Mouse (Mus musculus) C2C12 (cell line): Measurements from ENCODE around the gene Srbd1. TPM values are rescaled to one million over a fixed set of nuclear protein-coding genes. Genes with fewer than 3 reads are reported as not detected.

ENCODE experiments used
- H3K27me3 ChIP-seq: one replicate; pipeline ENCODE4 v1.6.1; 2011; ENCODE audit not compliant: control insufficient read depth, insufficient read depth, insufficient read length
- H3K36me3 ChIP-seq: one replicate; pipeline ENCODE4 v1.6.1; 2011; ENCODE audit not compliant: control insufficient read depth, insufficient read depth
- H3K4me3 ChIP-seq: one replicate; pipeline ENCODE4 v1.5.1; 2011; ENCODE audit warnings: mild to moderate bottlenecking, control low read depth; ENCODE audit not compliant: poor library complexity, insufficient read depth, severe bottlenecking
- H3K79me2 ChIP-seq: one replicate; pipeline ENCODE4 v1.6.1; 2011; ENCODE audit not compliant: control insufficient read depth, insufficient read depth
- H3K79me3 ChIP-seq: one replicate; pipeline ENCODE4 v1.6.1; 2011; ENCODE audit warnings: low read depth, control low read depth
- H3ac ChIP-seq: one replicate; pipeline ENCODE3; 2011; ENCODE audit warnings: low read depth; ENCODE audit not compliant: control insufficient read depth, insufficient read length
- CEBPB ChIP-seq: IDR thresholded peaks from one replicate; pipeline ENCODE4 v1.6.1; 2011; ENCODE audit warnings: low read depth, mild to moderate bottlenecking, control low read depth, moderate library complexity
- CTCF ChIP-seq: IDR thresholded peaks from one replicate; pipeline ENCODE4 v1.5.1; 2011; ENCODE audit not compliant: control insufficient read depth, insufficient read depth, insufficient read length
- FOSL1 ChIP-seq: IDR thresholded peaks from one replicate; pipeline ENCODE4 v1.8.0; 2011; ENCODE audit warnings: mild to moderate bottlenecking, low read length; ENCODE audit not compliant: poor library complexity, insufficient read depth, severe bottlenecking
- MAX ChIP-seq: IDR thresholded peaks from one replicate; pipeline ENCODE4 v1.6.1; 2011; ENCODE audit warnings: mild to moderate bottlenecking, control low read depth
- MYOD1 ChIP-seq: IDR thresholded peaks from one replicate; pipeline ENCODE4 v1.6.1; 2011; ENCODE audit warnings: low read depth; ENCODE audit not compliant: control insufficient read depth, insufficient read length
- MYOG ChIP-seq: IDR thresholded peaks from one replicate; pipeline ENCODE4 v1.6.1; 2011; ENCODE audit not compliant: control insufficient read depth, insufficient read length; ENCODE audit errors: extremely low read depth
- USF1 ChIP-seq: IDR thresholded peaks from one replicate; pipeline ENCODE4 v1.6.1; 2011; ENCODE audit warnings: low read depth, mild to moderate bottlenecking, control low read depth, moderate library complexity
- polyA plus RNA-seq: library from polyadenylated mRNA; unstranded; fragments of >200 nt; fragmentation: generic; extraction: Trizol; gene quantifications from one replicate; pipeline ENCODE4 v1.2.1, GENCODE M21; 2012; ENCODE audit warnings: missing spikeins

Srbd1 gene
- polyA plus RNA-seq, 1 experiment = 7.6 TPM

DNA sequence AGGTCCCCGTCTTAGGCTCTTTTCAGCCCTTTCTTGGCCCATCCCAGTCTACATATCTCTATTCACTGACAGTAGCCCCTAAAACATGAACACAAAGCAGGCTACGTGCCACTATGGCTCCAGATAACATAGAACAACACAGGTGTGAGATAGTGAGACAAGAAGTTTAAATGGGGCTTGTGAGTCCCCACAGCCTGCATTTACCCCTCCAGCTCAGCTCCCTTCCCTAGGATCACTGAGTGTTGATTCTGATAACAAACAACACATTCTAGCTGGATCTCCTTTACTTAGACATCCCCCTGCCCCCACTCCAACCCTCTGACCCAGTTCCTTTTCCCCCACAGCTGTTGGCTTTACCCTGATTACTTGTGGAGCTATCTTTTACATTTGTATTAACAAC is 158.8 kb downstream of the Srbd1 start:
- Histone ChIP-seq H3K79me2 (no peaks in the 10 kb centered on the region), H3K79me3 (no peaks in the 10 kb centered on the region), H3K27me3 (no peaks in the 10 kb centered on the region), H3ac (no peak overlapping the region), H3K4me3 (no peak overlapping the region), H3K36me3 (peaks cover 7% of the 10 kb centered on the region)
- TF ChIP-seq MYOD1 (no peak), MYOG (no peak), USF1 (no peak), FOSL1 (no peak), MAX (no peak), CTCF (no peak), CEBPB (no peak)

DNA sequence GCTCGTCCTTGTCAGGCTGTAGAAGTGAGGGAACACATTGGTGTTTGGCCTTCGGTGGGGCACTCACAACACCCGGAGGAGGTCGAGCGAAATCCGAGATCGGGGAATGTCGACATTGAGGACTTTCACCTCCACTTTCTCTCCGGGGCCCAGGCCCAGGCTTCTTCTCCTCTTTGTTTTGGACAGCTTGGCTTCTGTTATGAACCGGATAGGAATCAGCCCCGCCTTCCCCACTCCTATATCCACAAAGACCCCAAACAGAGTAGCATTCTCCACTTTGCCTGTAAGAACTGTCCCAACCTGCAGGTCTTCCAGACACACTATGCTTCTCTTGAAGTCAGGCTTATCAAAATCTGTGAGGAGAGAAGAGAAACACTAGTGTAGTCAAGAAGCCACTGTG is 159.8 kb downstream of the Srbd1 start:
- no peak overlapping the region for H3ac ChIP-seq
- no peak overlapping the region for H3K4me3 ChIP-seq
- H3K79me3 ChIP-seq = no peaks in the 10 kb centered on the region
- TF ChIP-seq CEBPB (no peak), MAX (no peak), FOSL1 (no peak), MYOG (no peak), USF1 (no peak), MYOD1 (no peak), CTCF (no peak)
- H3K79me2 ChIP-seq = no peaks in the 10 kb centered on the region
- peaks cover 7% of the 10 kb centered on the region for H3K36me3 ChIP-seq
- H3K27me3 ChIP-seq = no peaks in the 10 kb centered on the region

DNA sequence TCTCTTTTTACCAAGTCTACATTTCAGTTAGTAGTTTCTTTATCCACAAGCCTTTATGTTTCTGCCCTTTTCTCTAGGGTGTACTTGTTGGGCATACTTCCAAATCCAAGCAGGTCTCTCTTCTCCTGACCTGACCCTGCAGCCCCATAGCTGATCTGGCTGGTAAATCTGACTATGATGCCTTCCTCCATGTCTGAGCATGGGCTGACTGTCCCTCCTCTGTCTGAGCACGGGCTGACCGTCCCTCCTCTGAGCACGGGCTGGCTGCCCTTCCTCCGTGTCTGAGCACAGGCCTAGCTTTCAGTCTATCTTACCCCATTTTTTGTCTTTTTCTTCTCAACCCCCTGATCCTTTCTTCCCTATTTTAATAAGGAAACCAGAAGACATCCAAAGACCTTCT is 162.7 kb downstream of the Srbd1 start:
- H3K4me3 ChIP-seq = no peak overlapping the region
- H3K79me2 ChIP-seq = no peaks in the 10 kb centered on the region
- no peaks in the 10 kb centered on the region for H3K27me3 ChIP-seq
- no peaks in the 10 kb centered on the region for H3K79me3 ChIP-seq
- TF ChIP-seq CEBPB = no peak
- no peak for TF ChIP-seq USF1
- TF ChIP-seq FOSL1 = no peak
- TF ChIP-seq MYOD1 = no peak
- no peak for TF ChIP-seq CTCF
- TF ChIP-seq MYOG = no peak
- no peak for TF ChIP-seq MAX
- no peak overlapping the region for H3ac ChIP-seq
- no peaks in the 10 kb centered on the region for H3K36me3 ChIP-seq

DNA sequence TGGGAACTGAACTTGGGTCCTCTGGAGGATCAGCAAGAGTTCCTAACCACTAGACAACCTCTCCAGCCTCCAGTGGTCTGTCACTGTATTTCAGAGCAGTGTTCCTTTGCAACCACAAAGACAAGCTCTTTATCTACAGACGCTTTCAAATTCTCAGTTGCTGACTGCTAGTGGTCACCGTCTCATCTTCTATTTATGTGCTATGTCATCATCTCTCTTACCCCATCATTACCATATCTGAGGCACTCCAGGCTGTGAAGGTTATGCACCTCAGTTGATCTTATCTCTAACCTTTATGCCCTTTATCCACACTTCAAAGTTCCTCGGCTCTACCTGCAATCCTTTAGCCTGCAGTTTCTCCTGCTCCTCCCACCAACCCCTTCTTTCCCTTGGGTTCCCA is 163.1 kb downstream of the Srbd1 start:
- TF ChIP-seq MYOD1 = no peak
- TF ChIP-seq FOSL1 = no peak
- Histone ChIP-seq H3K27me3 (no peaks in the 10 kb centered on the region), H3K4me3 (no peak overlapping the region), H3K79me3 (no peaks in the 10 kb centered on the region), H3K79me2 (no peaks in the 10 kb centered on the region), H3K36me3 (no peaks in the 10 kb centered on the region), H3ac (no peak overlapping the region)

DNA sequence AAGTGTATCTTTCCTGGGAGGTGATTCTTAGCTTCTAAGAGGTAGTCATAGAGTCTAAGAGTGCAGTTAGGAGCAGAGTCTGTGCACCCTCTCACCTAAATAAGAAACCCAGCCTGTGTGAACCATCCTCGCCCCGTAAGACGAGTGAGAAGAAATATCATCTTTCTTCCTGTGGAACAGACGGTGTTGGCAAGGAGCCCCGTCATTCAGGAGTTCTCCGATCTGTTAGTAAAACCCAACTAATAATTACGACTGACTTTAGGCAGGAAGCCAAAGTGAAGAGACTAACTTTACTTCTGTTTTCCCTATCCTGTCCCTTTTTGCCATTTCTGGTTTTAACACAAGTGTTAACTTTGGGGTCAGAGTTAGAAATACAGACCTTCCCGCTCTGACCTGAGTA is 166.1 kb downstream of the Srbd1 start:
- Histone ChIP-seq H3K79me3 (no peaks in the 10 kb centered on the region), H3K27me3 (no peaks in the 10 kb centered on the region), H3ac (no peak overlapping the region), H3K79me2 (no peaks in the 10 kb centered on the region), H3K36me3 (no peaks in the 10 kb centered on the region), H3K4me3 (no peak overlapping the region)
- TF ChIP-seq CTCF (no peak), MYOD1 (no peak), MAX (no peak), CEBPB (no peak), FOSL1 (no peak), MYOG (no peak), USF1 (no peak)

DNA sequence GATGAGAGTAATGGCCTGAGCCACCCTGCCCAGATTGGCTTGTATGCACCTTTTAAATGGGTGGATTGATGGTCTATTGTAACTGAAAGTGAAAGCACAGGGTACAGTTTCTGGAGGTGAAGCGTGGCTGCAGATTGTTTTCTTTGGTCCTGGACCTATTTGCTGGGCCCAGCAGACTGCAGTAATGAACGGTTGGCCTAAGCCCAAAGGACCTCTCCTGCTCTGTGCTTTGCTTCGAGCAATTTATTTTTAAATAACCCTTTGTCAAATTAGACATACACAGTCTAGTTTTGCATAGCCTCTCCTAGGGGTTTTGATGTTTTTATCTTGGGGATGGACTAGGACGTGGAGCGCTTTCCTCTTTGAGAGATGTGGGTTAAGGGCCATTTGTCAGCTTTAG is 169.9 kb downstream of the Srbd1 start:
- TF ChIP-seq USF1 (no peak), FOSL1 (no peak), CEBPB (no peak), CTCF (no peak), MAX (no peak), MYOG (no peak), MYOD1 (no peak)
- H3K79me3 ChIP-seq = no peaks in the 10 kb centered on the region
- H3K36me3 ChIP-seq = no peaks in the 10 kb centered on the region
- H3ac ChIP-seq = no peak overlapping the region
- H3K4me3 ChIP-seq = no peak overlapping the region
- H3K79me2 ChIP-seq = no peaks in the 10 kb centered on the region
- H3K27me3 ChIP-seq = no peaks in the 10 kb centered on the region
